Mouse (Mus musculus) lung, embryonic 14.5 days (tissue): Measurements from ENCODE around the gene Jup. TPM values are rescaled to one million over a fixed set of nuclear protein-coding genes. Genes with fewer than 3 reads are reported as not detected.

Experiments used
- ATAC-seq: fragments of 200-750 bp; cut with Nextera tagmentation; 2 replicates; pipeline ENCODE4 v1.8.0; 2017; ENCODE audit warnings: mild to moderate bottlenecking, moderate TSS enrichment, moderate library complexity; ENCODE audit not compliant: insufficient read depth
- DNase-seq: peaks from one replicate; pipeline ENCODE4 v3.0.0-alpha.2; 2015
- H3K27ac ChIP-seq: fragments of 300-500 bp; sonication (generic); 2 replicates; pipeline ENCODE4 v1.5.1; 2014; ENCODE audit warnings: low read depth, mild to moderate bottlenecking, moderate library complexity
- H3K27me3 ChIP-seq: fragments of 300-500 bp; sonication (generic); 2 replicates; pipeline ENCODE4 v1.6.1; 2014; ENCODE audit warnings: low read length, control low read depth; ENCODE audit not compliant: insufficient read depth
- H3K36me3 ChIP-seq: fragments of 300-500 bp; sonication (generic); 2 replicates; pipeline ENCODE4 v1.6.1; 2014; ENCODE audit warnings: control low read depth; ENCODE audit not compliant: insufficient read depth
- H3K4me1 ChIP-seq: fragments of 300-500 bp; sonication (generic); 2 replicates; pipeline ENCODE4 v1.6.1; 2014; ENCODE audit warnings: antibody characterized with exemption, control low read depth; ENCODE audit not compliant: insufficient read depth
- H3K4me2 ChIP-seq: fragments of 300-500 bp; sonication (generic); 2 replicates; pipeline ENCODE4 v1.6.1; 2014; ENCODE audit warnings: mild to moderate bottlenecking
- H3K4me3 ChIP-seq: fragments of 300-500 bp; sonication (generic); 2 replicates; pipeline ENCODE4 v1.5.1; 2014; ENCODE audit warnings: low read depth, low read length
- H3K9ac ChIP-seq: fragments of 300-500 bp; sonication (generic); 2 replicates; pipeline ENCODE4 v1.6.1; 2014
- H3K9me3 ChIP-seq: fragments of 300-500 bp; sonication (generic); 2 replicates; pipeline ENCODE4 v1.6.1; 2016; ENCODE audit warnings: low read depth, low read length, control low read depth
- CTCF ChIP-seq: IDR thresholded peaks from 2 replicates; pipeline ENCODE4 v1.5.1; 2016; ENCODE audit warnings: antibody characterized with exemption, low read depth
- WGBS: fragments of 180-500 bp; shearing (Covaris S2); extraction: QIAGEN DNeasy Blood & Tissue Kit; methylation state at CpG from one replicate; pipeline ENCODE4 v1.1.7; 2014; 5-methylcytosine and 5-hydroxymethylcytosine counted together
- polyA plus RNA-seq: library from polyadenylated mRNA; unstranded; fragments of >200 nt; fragmentation: Nextera tagmentation; extraction: Ambion mirVana; gene quantifications from 2 replicates; pipeline ENCODE4 v1.2.1, GENCODE M21; 2014

Gene Jup
- polyA plus RNA-seq = 88.3 and 93.1 TPM in 2 replicates

GRCm38 (mm10) chr11:100397600-100398389 is at the start of gene Jup:
Gene Jup (minus strand): TSS chr11:100397763.
- WGBS = 1% methylated on average over 37 of the region's 37 CpGs
- Histone ChIP-seq H3K4me1 (peaks cover 26% of the 10 kb centered on the region; the same call in 1 of the 2 replicates), H3K9me3 (no peaks in the 10 kb centered on the region), H3K9ac (peak within 1 kb of the TSS; percentile 76), H3K27me3 (no peaks in the 10 kb centered on the region), H3K4me2 (peak within 1 kb of the TSS; percentile 78), H3K4me3 (peak within 1 kb of the TSS; percentile 72), H3K36me3 (no peaks in the 10 kb centered on the region), H3K27ac (peak within 1 kb of the TSS; percentile 90)
- 0 out of 2 replicates have a peak, but pooled peaks have one; percentile 10 for TF ChIP-seq CTCF
- ATAC-seq (peak; percentile 98), DNase-seq (peak; percentile 100)

GRCm38 (mm10) chr11:100442625-100443024 is 45.1 kb upstream of the Jup start:
- WGBS = 79% methylated on average over 6 of the region's 6 CpGs
- no peak for ATAC-seq
- Histone ChIP-seq H3K27me3 (no peaks in the 10 kb centered on the region), H3K9ac (no peak overlapping the region), H3K4me1 (peaks cover 6% of the 10 kb centered on the region; the same call in 1 of the 2 replicates), H3K9me3 (no peaks in the 10 kb centered on the region), H3K4me2 (no peak overlapping the region), H3K36me3 (peaks cover 17% of the 10 kb centered on the region; the same call in 1 of the 2 replicates), H3K4me3 (no peak overlapping the region), H3K27ac (no peak overlapping the region)
- no peak for TF ChIP-seq CTCF
- no peak for DNase-seq

GRCm38 (mm10) chr11:100441797-100442196 is 44.2 kb upstream of the Jup start, which contains the start of the genes Nt5c3b and Klhl10:
Gene Nt5c3b (minus strand): TSS chr11:100441808.
Gene Klhl10 (plus strand): TSS chr11:100441917.
- Histone ChIP-seq H3K4me1 (peaks cover 6% of the 10 kb centered on the region; the same call in 1 of the 2 replicates), H3K27me3 (no peaks in the 10 kb centered on the region), H3K4me3 (peak within 1 kb of the TSS; percentile 79), H3K9me3 (no peaks in the 10 kb centered on the region), H3K27ac (peak within 1 kb of the TSS; percentile 50; the same call in 1 of the 2 replicates), H3K9ac (peak within 1 kb of the TSS; percentile 91), H3K36me3 (peaks cover 24% of the 10 kb centered on the region; the same call in 1 of the 2 replicates), H3K4me2 (peak within 1 kb of the TSS; percentile 74)
- no peak for DNase-seq
- ATAC-seq = no peak
- WGBS = 81% methylated on average over 8 of the region's 8 CpGs
- no peak for TF ChIP-seq CTCF

- Histone ChIP-seq H3K9me3 (no peaks in the 10 kb centered on the region), H3K4me2 (peak overlapping the region; percentile 74), H3K4me1 (peaks cover 6% of the 10 kb centered on the region; the same call in 1 of the 2 replicates), H3K36me3 (peaks cover 32% of the 10 kb centered on the region), H3K4me3 (peak overlapping the region; percentile 79), H3K9ac (peak overlapping the region; percentile 91), H3K27ac (peak overlapping the region; percentile 50; the same call in 1 of the 2 replicates), H3K27me3 (no peaks in the 10 kb centered on the region)
- no peak for TF ChIP-seq CTCF
- DNase-seq = peak; percentile 93
- WGBS = 1% methylated on average over 52 of the region's 52 CpGs
- ATAC-seq = peak; percentile 98
These were observed 43.3 kb upstream of the Jup start for GRCm38 (mm10) chr11:100440691-100441522.

- WGBS = 88% methylated on average over 1 of the region's 1 CpGs
- DNase-seq (no peak), ATAC-seq (no peak)
- no peak overlapping the region for H3K27ac ChIP-seq
- H3K4me3 ChIP-seq = no peak overlapping the region
- H3K9ac ChIP-seq = no peak overlapping the region
- H3K36me3 ChIP-seq = peaks cover 59% of the 10 kb centered on the region
- no peak for TF ChIP-seq CTCF
- no peaks in the 10 kb centered on the region for H3K27me3 ChIP-seq
- H3K9me3 ChIP-seq = no peaks in the 10 kb centered on the region
- H3K4me1 ChIP-seq = peaks cover 6% of the 10 kb centered on the region; the same call in 1 of the 2 replicates
- no peak overlapping the region for H3K4me2 ChIP-seq
These were observed 40.3 kb upstream of the Jup start for GRCm38 (mm10) chr11:100437901-100438300.

- H3K9ac ChIP-seq = no peak overlapping the region
- no peak for ATAC-seq
These were observed 38.2 kb upstream of the Jup start for GRCm38 (mm10) chr11:100435678-100436246.

More at GRCm38 (mm10) chr11:100435678-100436246, 38.2 kb upstream of the Jup start:
- Histone ChIP-seq H3K36me3 (peaks cover 67% of the 10 kb centered on the region), H3K27me3 (no peaks in the 10 kb centered on the region), H3K4me1 (peaks cover 6% of the 10 kb centered on the region; the same call in 1 of the 2 replicates), H3K4me3 (no peak overlapping the region), H3K9me3 (no peaks in the 10 kb centered on the region), H3K27ac (no peak overlapping the region), H3K4me2 (no peak overlapping the region)
- no peak for TF ChIP-seq CTCF
- 86% methylated on average over 9 of the region's 9 CpGs for WGBS
- no peak for DNase-seq
